Mouse (Mus musculus) embryonic facial prominence, embryonic 15.5 days (tissue): ENCODE measurements around the gene 1810010H24Rik. TPM values are rescaled to one million over a fixed set of nuclear protein-coding genes. Genes with fewer than 3 reads are reported as not detected.
"Not testable (repeated sequence)": the region's sequence is repeated elsewhere in the genome, so short reads cannot be mapped to it uniquely, and the experiment has no call there.

ENCODE experiments used
- ATAC-seq: fragments of 200-750 bp; cut with Nextera tagmentation; 2 replicates; pipeline ENCODE4 v1.8.0; 2017; ENCODE audit warnings: low read depth, moderate TSS enrichment; ENCODE audit not compliant: insufficient number of reproducible peaks, low FRiP score, low TSS enrichment
- H3K27ac ChIP-seq: fragments of 300-500 bp; sonication (generic); replicated peaks from 2 replicates; pipeline ENCODE4 v1.5.1; 2015; ENCODE audit warnings: mild to moderate bottlenecking, inconsistent platforms
- H3K27me3 ChIP-seq: fragments of 300-500 bp; sonication (generic); 2 replicates; pipeline ENCODE4 v1.6.1; 2015; ENCODE audit warnings: inconsistent platforms
- H3K36me3 ChIP-seq: fragments of 300-500 bp; sonication (generic); 2 replicates; pipeline ENCODE4 v1.6.1; 2015; ENCODE audit warnings: mild to moderate bottlenecking, inconsistent platforms
- H3K4me1 ChIP-seq: fragments of 300-500 bp; sonication (generic); 2 replicates; pipeline ENCODE4 v1.6.1; 2015; ENCODE audit warnings: inconsistent platforms
- H3K4me2 ChIP-seq: fragments of 300-500 bp; sonication (generic); replicated peaks from 2 replicates; pipeline ENCODE4 v1.6.1; 2015; ENCODE audit warnings: mild to moderate bottlenecking, inconsistent platforms
- H3K4me3 ChIP-seq: fragments of 300-500 bp; sonication (generic); replicated peaks from 2 replicates; pipeline ENCODE4 v1.5.1; 2015; ENCODE audit warnings: mild to moderate bottlenecking, inconsistent platforms
- H3K9ac ChIP-seq: fragments of 300-500 bp; sonication (generic); 2 replicates; pipeline ENCODE4 v1.6.1; 2015; ENCODE audit warnings: inconsistent platforms
- H3K9me3 ChIP-seq: fragments of 300-500 bp; sonication (generic); replicated peaks from 2 replicates; pipeline ENCODE4 v1.6.1; 2016; ENCODE audit warnings: inconsistent platforms
- WGBS: fragments of 180-500 bp; shearing (Covaris S2); methylation state at CpG from one replicate; pipeline ENCODE4 v1.1.7; 2015; 5-methylcytosine and 5-hydroxymethylcytosine counted together
- polyA plus RNA-seq: library from polyadenylated mRNA; unstranded; fragments of >200 nt; fragmentation: Nextera tagmentation; extraction: Ambion mirVana; gene quantifications from 2 replicates; pipeline ENCODE4 v1.2.1, GENCODE M21; 2015

Gene 1810010H24Rik
- polyA plus RNA-seq, 1 experiment from 2014 or later: 4.7 TPM

- WGBS: 40% methylated on average over 14 of the region's 14 CpGs
- H3K9ac ChIP-seq: no peak overlapping the region
- no peak for ATAC-seq
Observed at GRCm38 (mm10) chr11:107014597-107015309, 10.7 kb upstream of the 1810010H24Rik start.

GRCm38 (mm10) chr11:107015535-107016187, 9.8 kb upstream of the 1810010H24Rik start:
- not testable (repeated sequence) for H3K4me3 ChIP-seq, H3K4me1 ChIP-seq, ATAC-seq, H3K36me3 ChIP-seq, H3K9me3 ChIP-seq, H3K4me2 ChIP-seq, H3K27me3 ChIP-seq, H3K27ac ChIP-seq, H3K9ac ChIP-seq
- 76% methylated on average over 11 of the region's 11 CpGs for WGBS

More at GRCm38 (mm10) chr11:107014597-107015309, 10.7 kb upstream of the 1810010H24Rik start:
- peaks cover 9% of the 10 kb centered on the region for H3K4me1 ChIP-seq
- H3K27me3 ChIP-seq: no peaks in the 10 kb centered on the region
- no peak overlapping the region for H3K27ac ChIP-seq
- H3K36me3 ChIP-seq: no peaks in the 10 kb centered on the region
- H3K4me3 ChIP-seq: no peak overlapping the region
- H3K4me2 ChIP-seq: no peak overlapping the region
- no peaks in the 10 kb centered on the region for H3K9me3 ChIP-seq

- Histone ChIP-seq H3K9me3 (no peaks in the 10 kb centered on the region), H3K4me2 (no peak overlapping the region), H3K36me3 (no peaks in the 10 kb centered on the region), H3K27me3 (no peaks in the 10 kb centered on the region), H3K4me3 (no peak overlapping the region), H3K4me1 (peaks cover under 1% of the 10 kb centered on the region; the same call in 1 of the 2 replicates), H3K27ac (no peak overlapping the region), H3K9ac (no peak overlapping the region)
- WGBS: 33% methylated on average over 1 of the region's 1 CpGs
- ATAC-seq: no peak
Observed at GRCm38 (mm10) chr11:107016893-107017292, 8.6 kb upstream of the 1810010H24Rik start.

GRCm38 (mm10) chr11:107017339-107017886, 8.1 kb upstream of the 1810010H24Rik start:
- no peak overlapping the region for H3K4me3 ChIP-seq
- H3K4me2 ChIP-seq: no peak overlapping the region
- H3K9ac ChIP-seq: no peak overlapping the region
- ATAC-seq: no peak
- no peak overlapping the region for H3K27ac ChIP-seq
- H3K27me3 ChIP-seq: no peaks in the 10 kb centered on the region
- H3K36me3 ChIP-seq: no peaks in the 10 kb centered on the region
- no peaks in the 10 kb centered on the region for H3K9me3 ChIP-seq
- H3K4me1 ChIP-seq: no peaks in the 10 kb centered on the region
- WGBS: 45% methylated on average over 6 of the region's 6 CpGs

GRCm38 (mm10) chr11:107018606-107019005, 6.9 kb upstream of the 1810010H24Rik start:
- no peak overlapping the region for H3K4me3 ChIP-seq
- H3K27ac ChIP-seq: no peak overlapping the region
- 31% methylated on average over 8 of the region's 8 CpGs for WGBS
- no peak for ATAC-seq
- H3K27me3 ChIP-seq: no peaks in the 10 kb centered on the region
- H3K4me1 ChIP-seq: no peaks in the 10 kb centered on the region
- H3K36me3 ChIP-seq: no peaks in the 10 kb centered on the region
- H3K4me2 ChIP-seq: no peak overlapping the region
- no peak overlapping the region for H3K9ac ChIP-seq
- no peaks in the 10 kb centered on the region for H3K9me3 ChIP-seq

- peaks cover 2% of the 10 kb centered on the region for H3K4me1 ChIP-seq
- H3K36me3 ChIP-seq: no peaks in the 10 kb centered on the region
- no peak overlapping the region for H3K9ac ChIP-seq
- H3K9me3 ChIP-seq: no peaks in the 10 kb centered on the region
- 80% methylated on average over 4 of the region's 4 CpGs for WGBS
- H3K27ac ChIP-seq: no peak overlapping the region
- no peaks in the 10 kb centered on the region for H3K27me3 ChIP-seq
- no peak overlapping the region for H3K4me2 ChIP-seq
- no peak for ATAC-seq
- no peak overlapping the region for H3K4me3 ChIP-seq
Observed at GRCm38 (mm10) chr11:107019318-107019717, 6.2 kb upstream of the 1810010H24Rik start.

- H3K9ac ChIP-seq: not testable (repeated sequence)
Observed at GRCm38 (mm10) chr11:107019722-107020121, 5.8 kb upstream of the 1810010H24Rik start.

GRCm38 (mm10) chr11:107022050-107022683, 3.3 kb upstream of the 1810010H24Rik start:
- H3K4me2 ChIP-seq: no peak overlapping the region
- H3K36me3 ChIP-seq: no peaks in the 10 kb centered on the region
- H3K27me3 ChIP-seq: 0 out of 2 replicates have a peak, but pooled peaks cover 3% of the 10 kb centered on the region
- WGBS: 75% methylated on average over 13 of the region's 13 CpGs
- no peak for ATAC-seq
- H3K4me1 ChIP-seq: peaks cover 29% of the 10 kb centered on the region
- no peak overlapping the region for H3K27ac ChIP-seq
- H3K9ac ChIP-seq: no peak overlapping the region
- no peaks in the 10 kb centered on the region for H3K9me3 ChIP-seq
- no peak overlapping the region for H3K4me3 ChIP-seq

More at GRCm38 (mm10) chr11:107019722-107020121, 5.8 kb upstream of the 1810010H24Rik start:
- ATAC-seq, H3K27me3 ChIP-seq, H3K9me3 ChIP-seq, H3K36me3 ChIP-seq, H3K27ac ChIP-seq, H3K4me2 ChIP-seq, H3K4me1 ChIP-seq, H3K4me3 ChIP-seq: not testable (repeated sequence)
- 89% methylated on average over 5 of the region's 5 CpGs for WGBS

- Histone ChIP-seq H3K4me2 (peak overlapping the region; percentile 87; the same call in 1 of the 2 replicates), H3K9ac (no peak overlapping the region), H3K4me3 (no peak overlapping the region), H3K9me3 (no peaks in the 10 kb centered on the region), H3K36me3 (no peaks in the 10 kb centered on the region), H3K27ac (no peak overlapping the region), H3K4me1 (peaks cover 37% of the 10 kb centered on the region), H3K27me3 (0 out of 2 replicates have a peak, but pooled peaks cover 3% of the 10 kb centered on the region)
- ATAC-seq: no peak
- 39% methylated on average over 4 of the region's 4 CpGs for WGBS
Observed at GRCm38 (mm10) chr11:107024406-107024805, 1.1 kb upstream of the 1810010H24Rik start.

- ATAC-seq: no peak
- 7% methylated on average over 12 of the region's 12 CpGs for WGBS
- peak overlapping the region; percentile 87 for H3K4me2 ChIP-seq
- H3K27me3 ChIP-seq: 0 out of 2 replicates have a peak, but pooled peaks cover 3% of the 10 kb centered on the region
- H3K9me3 ChIP-seq: no peaks in the 10 kb centered on the region
- peaks cover 37% of the 10 kb centered on the region for H3K4me1 ChIP-seq
- H3K36me3 ChIP-seq: no peaks in the 10 kb centered on the region
- H3K9ac ChIP-seq: no peak overlapping the region
- H3K4me3 ChIP-seq: peak overlapping the region; percentile 63
- H3K27ac ChIP-seq: no peak overlapping the region; the same call in 1 of the 2 replicates
Observed at GRCm38 (mm10) chr11:107026554-107027430, 1.3 kb downstream of the 1810010H24Rik start.
